Mouse (Mus musculus) embryonic facial prominence, embryonic 13.5 days (tissue): Measurements from ENCODE around the gene Armc5. TPM values are rescaled to one million over a fixed set of nuclear protein-coding genes. Genes with fewer than 3 reads are reported as not detected.

Source experiments
- ATAC-seq: fragments of 200-750 bp; cut with Nextera tagmentation; 2 replicates; pipeline ENCODE4 v1.8.0; 2017; ENCODE audit warnings: low read depth; ENCODE audit not compliant: insufficient number of reproducible peaks, insufficient read depth, low FRiP score, low TSS enrichment
- H3K27ac ChIP-seq: fragments of 300-500 bp; sonication (generic); 2 replicates; pipeline ENCODE4 v1.5.1; 2015; ENCODE audit warnings: moderate library complexity, mild to moderate bottlenecking, inconsistent platforms
- H3K27me3 ChIP-seq: fragments of 300-500 bp; sonication (generic); 2 replicates; pipeline ENCODE4 v1.6.1; 2015; ENCODE audit warnings: mild to moderate bottlenecking, inconsistent platforms
- H3K36me3 ChIP-seq: fragments of 300-500 bp; sonication (generic); 2 replicates; pipeline ENCODE4 v1.6.1; 2015; ENCODE audit warnings: mild to moderate bottlenecking, inconsistent platforms
- H3K4me1 ChIP-seq: fragments of 300-500 bp; sonication (generic); 2 replicates; pipeline ENCODE4 v1.6.1; 2015; ENCODE audit warnings: inconsistent platforms
- H3K4me2 ChIP-seq: fragments of 300-500 bp; sonication (generic); 2 replicates; pipeline ENCODE4 v1.6.1; 2015; ENCODE audit warnings: moderate library complexity, mild to moderate bottlenecking, inconsistent platforms
- H3K4me3 ChIP-seq: fragments of 300-500 bp; sonication (generic); 2 replicates; pipeline ENCODE4 v1.5.1; 2015; ENCODE audit warnings: mild to moderate bottlenecking, inconsistent platforms
- H3K9ac ChIP-seq: fragments of 300-500 bp; sonication (generic); 2 replicates; pipeline ENCODE4 v1.6.1; 2015; ENCODE audit warnings: mild to moderate bottlenecking, inconsistent platforms
- H3K9me3 ChIP-seq: fragments of 300-500 bp; sonication (generic); 2 replicates; pipeline ENCODE4 v1.6.1; 2016; ENCODE audit warnings: inconsistent platforms
- WGBS: fragments of 180-500 bp; shearing (Covaris S2); methylation state at CpG from one replicate; pipeline ENCODE4 v1.1.7; 2015; ENCODE audit warnings: mixed read lengths; 5-methylcytosine and 5-hydroxymethylcytosine counted together
- polyA plus RNA-seq: library from polyadenylated mRNA; unstranded; fragments of >200 nt; fragmentation: Nextera tagmentation; extraction: Ambion mirVana; gene quantifications from 2 replicates; pipeline ENCODE4 v1.2.1, GENCODE M21; 2015

The Armc5 gene
- polyA plus RNA-seq, 1 experiment from 2014 or later = 16.3 TPM

- H3K9ac ChIP-seq = peak within 1 kb of the TSS; percentile 83
- 2% methylated on average over 30 of the region's 30 CpGs for WGBS
- no peaks in the 10 kb centered on the region for H3K9me3 ChIP-seq
- ATAC-seq = peak; percentile 80
- peak within 1 kb of the TSS; percentile 61 for H3K4me3 ChIP-seq
- H3K36me3 ChIP-seq = peaks cover 56% of the 10 kb centered on the region
- no peaks in the 10 kb centered on the region for H3K27me3 ChIP-seq
- H3K27ac ChIP-seq = peak within 1 kb of the TSS; percentile 92
- peaks cover 25% of the 10 kb centered on the region for H3K4me1 ChIP-seq
- H3K4me2 ChIP-seq = peak within 1 kb of the TSS; percentile 69
Measured at GRCm38 (mm10) chr7:128246496-128247391, 9.6 kb downstream of the Armc5 start, which contains the start of gene Tgfb1i1. Gene Tgfb1i1 (plus strand): TSS chr7:128246812.

GRCm38 (mm10) chr7:128247443-128247842 lies 10.3 kb downstream of the Armc5 start:
- peak overlapping the region; percentile 61 for H3K4me3 ChIP-seq
- H3K36me3 ChIP-seq = peaks cover 49% of the 10 kb centered on the region
- no peaks in the 10 kb centered on the region for H3K9me3 ChIP-seq
- H3K4me1 ChIP-seq = peaks cover 32% of the 10 kb centered on the region
- H3K27me3 ChIP-seq = no peaks in the 10 kb centered on the region
- H3K4me2 ChIP-seq = peak overlapping the region; percentile 69
- H3K27ac ChIP-seq = peak overlapping the region; percentile 92
- 2% methylated on average over 13 of the region's 13 CpGs for WGBS
- 0 out of 2 replicates have a peak, but pooled peaks have one; percentile 63 for ATAC-seq
- peak overlapping the region; percentile 83 for H3K9ac ChIP-seq

GRCm38 (mm10) chr7:128248081-128249042 lies 11.2 kb downstream of the Armc5 start:
- no peak for ATAC-seq

GRCm38 (mm10) chr7:128249998-128250397 lies 12.9 kb downstream of the Armc5 start:
- no peaks in the 10 kb centered on the region for H3K9me3 ChIP-seq
- no peak overlapping the region for H3K4me2 ChIP-seq
- H3K9ac ChIP-seq = no peak overlapping the region
- H3K36me3 ChIP-seq = peaks cover 34% of the 10 kb centered on the region
- H3K27me3 ChIP-seq = no peaks in the 10 kb centered on the region
- ATAC-seq = no peak
- H3K27ac ChIP-seq = no peak overlapping the region
- no peak overlapping the region for H3K4me3 ChIP-seq
- peaks cover 36% of the 10 kb centered on the region for H3K4me1 ChIP-seq
- WGBS = 83% methylated on average over 5 of the region's 5 CpGs

More at GRCm38 (mm10) chr7:128248081-128249042, 11.2 kb downstream of the Armc5 start:
- Histone ChIP-seq H3K36me3 (peaks cover 40% of the 10 kb centered on the region), H3K27ac (no peak overlapping the region), H3K4me3 (peak overlapping the region; percentile 61), H3K4me1 (peaks cover 36% of the 10 kb centered on the region), H3K27me3 (no peaks in the 10 kb centered on the region), H3K4me2 (peak overlapping the region; percentile 69), H3K9me3 (no peaks in the 10 kb centered on the region), H3K9ac (peak overlapping the region; percentile 83)
- 77% methylated on average over 10 of the region's 10 CpGs for WGBS

GRCm38 (mm10) chr7:128251946-128252345 lies 14.8 kb downstream of the Armc5 start:
- 48% methylated on average over 12 of the region's 12 CpGs for WGBS
- Histone ChIP-seq H3K4me3 (peak overlapping the region; percentile 29), H3K27ac (no peak overlapping the region), H3K36me3 (peaks cover 31% of the 10 kb centered on the region), H3K9ac (peak overlapping the region; percentile 41; the same call in 1 of the 2 replicates), H3K4me1 (peaks cover 30% of the 10 kb centered on the region), H3K9me3 (no peaks in the 10 kb centered on the region), H3K27me3 (no peaks in the 10 kb centered on the region), H3K4me2 (peak overlapping the region; percentile 50)
- ATAC-seq = no peak

GRCm38 (mm10) chr7:128252609-128253008 lies 15.5 kb downstream of the Armc5 start:
- Histone ChIP-seq H3K9ac (peak overlapping the region; percentile 41; the same call in 1 of the 2 replicates), H3K4me1 (peaks cover 35% of the 10 kb centered on the region), H3K27ac (no peak overlapping the region), H3K4me3 (peak overlapping the region; percentile 29), H3K4me2 (peak overlapping the region; percentile 50), H3K9me3 (no peaks in the 10 kb centered on the region), H3K27me3 (no peaks in the 10 kb centered on the region), H3K36me3 (peaks cover 31% of the 10 kb centered on the region)
- WGBS = 10% methylated on average over 24 of the region's 24 CpGs
- ATAC-seq = no peak; the same call in 1 of the 2 replicates

- no peak overlapping the region for H3K4me2 ChIP-seq
- no peak overlapping the region for H3K9ac ChIP-seq
- no peak overlapping the region for H3K27ac ChIP-seq
- no peak for ATAC-seq
- no peak overlapping the region for H3K4me3 ChIP-seq
- no peaks in the 10 kb centered on the region for H3K27me3 ChIP-seq
- H3K4me1 ChIP-seq = peaks cover 23% of the 10 kb centered on the region
- H3K36me3 ChIP-seq = peaks cover 21% of the 10 kb centered on the region
- WGBS = 66% methylated on average over 2 of the region's 2 CpGs
- H3K9me3 ChIP-seq = no peaks in the 10 kb centered on the region
Measured at GRCm38 (mm10) chr7:128254978-128255377, 17.8 kb downstream of the Armc5 start.

- Histone ChIP-seq H3K4me1 (peaks cover 23% of the 10 kb centered on the region), H3K9ac (no peak overlapping the region), H3K27ac (no peak overlapping the region), H3K4me3 (no peak overlapping the region), H3K36me3 (peaks cover 13% of the 10 kb centered on the region), H3K27me3 (no peaks in the 10 kb centered on the region), H3K4me2 (no peak overlapping the region), H3K9me3 (no peaks in the 10 kb centered on the region)
- WGBS = 89% methylated on average over 5 of the region's 5 CpGs
- no peak for ATAC-seq
Measured at GRCm38 (mm10) chr7:128255757-128256156, 18.6 kb downstream of the Armc5 start.

- Histone ChIP-seq H3K4me3 (no peak overlapping the region), H3K4me2 (no peak overlapping the region), H3K4me1 (peaks cover 18% of the 10 kb centered on the region), H3K9me3 (no peaks in the 10 kb centered on the region), H3K27me3 (no peaks in the 10 kb centered on the region), H3K36me3 (peaks cover 6% of the 10 kb centered on the region), H3K27ac (no peak overlapping the region), H3K9ac (no peak overlapping the region)
- 47% methylated on average over 5 of the region's 5 CpGs for WGBS
- no peak for ATAC-seq
Measured at GRCm38 (mm10) chr7:128256783-128257334, 19.7 kb downstream of the Armc5 start.

- Histone ChIP-seq H3K4me3 (no peak within 1 kb of the TSS), H3K36me3 (peaks cover 4% of the 10 kb centered on the region), H3K4me2 (no peak within 1 kb of the TSS), H3K4me1 (no peaks in the 10 kb centered on the region), H3K9me3 (no peaks in the 10 kb centered on the region), H3K27me3 (no peaks in the 10 kb centered on the region; the same call in 1 of the 2 replicates), H3K27ac (no peak within 1 kb of the TSS), H3K9ac (no peak within 1 kb of the TSS)
- 74% methylated on average over 6 of the region's 6 CpGs for WGBS
- no peak for ATAC-seq
Measured at GRCm38 (mm10) chr7:128265411-128265810, 28.3 kb downstream of the Armc5 start, which contains the start of gene Slc5a2. Gene Slc5a2 (plus strand): TSS chr7:128265657.

GRCm38 (mm10) chr7:128266056-128266455 lies 28.9 kb downstream of the Armc5 start:
- no peak overlapping the region for H3K4me2 ChIP-seq
- WGBS = 82% methylated on average over 5 of the region's 5 CpGs
- ATAC-seq = no peak
- H3K4me1 ChIP-seq = no peaks in the 10 kb centered on the region
- H3K9ac ChIP-seq = no peak overlapping the region
- peaks cover 11% of the 10 kb centered on the region for H3K36me3 ChIP-seq
- H3K27ac ChIP-seq = no peak overlapping the region
- H3K27me3 ChIP-seq = no peaks in the 10 kb centered on the region; the same call in 1 of the 2 replicates
- no peaks in the 10 kb centered on the region for H3K9me3 ChIP-seq
- no peak overlapping the region for H3K4me3 ChIP-seq
